Mouse (Mus musculus) forebrain, embryonic 16.5 days (tissue): ENCODE measurements around the gene Olfr218. TPM values are rescaled to one million over a fixed set of nuclear protein-coding genes. Genes with fewer than 3 reads are reported as not detected.

Experiments
- polyA plus RNA-seq: library from polyadenylated mRNA; unstranded; fragments of >200 nt; fragmentation: Nextera tagmentation; extraction: Ambion mirVana; gene quantifications from 2 replicates; pipeline ENCODE4 v1.2.1, GENCODE M21; 2015

Olfr218 gene
- polyA plus RNA-seq, 1 experiment from 2014 or later: not detected

Other genes starting within 250 kb of the Olfr218 start
- gene Olfr16, start 247.4 kb upstream of the Olfr218 start, polyA plus RNA-seq: not detected in 2 replicates
- gene Olfr1408, start 60.4 kb upstream of the Olfr218 start, polyA plus RNA-seq: not detected in 2 replicates
- gene Olfr1406, start 7.2 kb upstream of the Olfr218 start, polyA plus RNA-seq: not detected in 2 replicates
- not detected in 2 replicates for gene Olfr1404, start 14.6 kb downstream of the Olfr218 start, polyA plus RNA-seq
- gene Fcer1a, start 29.4 kb downstream of the Olfr218 start, polyA plus RNA-seq: not detected in 2 replicates
- gene Olfr418, start 68.2 kb downstream of the Olfr218 start, polyA plus RNA-seq: not detected in 2 replicates
- gene Mptx2, start 80.0 kb downstream of the Olfr218 start, polyA plus RNA-seq: not detected in 2 replicates
- gene Ackr1, start 135.9 kb downstream of the Olfr218 start, polyA plus RNA-seq: 12.4 and 14.0 TPM in 2 replicates
- gene Aim2, start 153.1 kb downstream of the Olfr218 start, polyA plus RNA-seq: 3.0 and 4.0 TPM in 2 replicates
- 33.8 and 47.1 TPM in 2 replicates for gene Cadm3, start 169.9 kb downstream of the Olfr218 start, polyA plus RNA-seq